Mouse (Mus musculus): ENCODE data around the gene Klk1b4.

Gene Klk1b4

GRCm38 (mm10) chr7:44253023-44253616, 45.9 kb downstream of the Klk1b4 start:
- DNase-seq (ENCODE audit: low spot score): no peak

- no peak for DNase-seq (ENCODE audit: low spot score)
These were observed 47.7 kb downstream of the Klk1b4 start for GRCm38 (mm10) chr7:44254930-44255329.

GRCm38 (mm10) chr7:44257278-44257677, 50.0 kb downstream of the Klk1b4 start, which contains the start of gene Acp4:
Gene Acp4, minus strand, starts transcription at chr7:44257378.
- no peak for DNase-seq (ENCODE audit: low spot score)

GRCm38 (mm10) chr7:44260410-44260809, 53.2 kb downstream of the Klk1b4 start:
- DNase-seq (ENCODE audit: low spot score): no peak

GRCm38 (mm10) chr7:44261147-44261546, 53.9 kb downstream of the Klk1b4 start, which contains the start of gene Gm15517:
Gene Gm15517, plus strand, starts transcription at chr7:44261447.
- DNase-seq (ENCODE audit: low spot score): no peak
